Mouse (Mus musculus): ENCODE results near the gene Cdc34b. TPM values are rescaled to one million over a fixed set of nuclear protein-coding genes. Genes with fewer than 3 reads are reported as not detected.

The Cdc34b gene
- polyA plus RNA-seq, 2 experiments: 0.08 TPM; not detected in 1

GRCm38 (mm10) chr11:94760799-94761198, 19.2 kb downstream of the Cdc34b start:
- H3K4me2 ChIP-seq (replicated peaks; ENCODE audit: low read depth, low read length, severe bottlenecking): no peak overlapping the region
- H3K4me1 ChIP-seq (ENCODE audit: control insufficient read depth, insufficient read depth, low read length): no peaks in the 10 kb centered on the region
- DNase-seq (ENCODE audit: low spot score) (no peak), ATAC-seq (ENCODE audit: low FRiP score, low read depth) (no peak)
- no peak overlapping the region for H3K27ac ChIP-seq (replicated peaks; ENCODE audit: low read depth, low read length)
- no peak overlapping the region for H3K9ac ChIP-seq (ENCODE audit: low read depth, low read length, severe bottlenecking)
- no peaks in the 10 kb centered on the region for H3K27me3 ChIP-seq (ENCODE audit: control insufficient read depth, insufficient read depth, low read length)
- no peaks in the 10 kb centered on the region for H3K9me3 ChIP-seq (ENCODE audit: control insufficient read depth, low read length)
- H3K4me3 ChIP-seq (replicated peaks; ENCODE audit: low read length): no peak overlapping the region
- WGBS: 71% methylated on average over 7 of the region's 7 CpGs
- H3K36me3 ChIP-seq (ENCODE audit: control insufficient read depth, insufficient read depth, low read length): no peaks in the 10 kb centered on the region
- no peak for TF ChIP-seq POLR2A (IDR thresholded peaks at IDR 0.05; ENCODE audit: borderline replicate concordance, extremely low read depth, insufficient read depth, insufficient read length)

DNA sequence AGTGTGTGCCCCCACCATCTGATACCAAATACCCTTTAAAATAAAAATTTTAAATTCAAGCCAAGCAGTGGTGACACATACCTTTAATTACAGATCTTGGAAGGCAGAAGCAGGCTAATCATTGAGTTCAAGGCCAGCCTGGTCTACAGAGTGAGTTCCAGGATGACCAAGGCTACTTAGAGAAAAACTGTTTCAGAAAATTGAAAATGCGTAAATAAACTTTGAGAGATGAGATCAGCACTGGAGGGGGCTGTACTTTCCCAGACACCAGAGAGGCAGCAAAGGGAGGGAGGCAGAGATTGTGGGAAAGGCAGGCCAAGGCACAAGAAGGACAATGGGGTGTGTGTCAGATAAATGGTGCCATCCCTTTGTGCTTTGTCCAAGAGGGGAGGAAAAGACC, 20.7 kb downstream of the Cdc34b start:
- Histone ChIP-seq H3K9ac (ENCODE audit: low read depth, low read length, severe bottlenecking) (no peak overlapping the region), H3K27ac (replicated peaks; ENCODE audit: low read depth, low read length) (no peak overlapping the region), H3K4me2 (replicated peaks; ENCODE audit: low read depth, low read length, severe bottlenecking) (no peak overlapping the region), H3K36me3 (ENCODE audit: control insufficient read depth, insufficient read depth, low read length) (no peaks in the 10 kb centered on the region), H3K4me1 (ENCODE audit: control insufficient read depth, insufficient read depth, low read length) (no peaks in the 10 kb centered on the region), H3K27me3 (ENCODE audit: control insufficient read depth, insufficient read depth, low read length) (no peaks in the 10 kb centered on the region), H3K4me3 (replicated peaks; ENCODE audit: low read length) (no peak overlapping the region), H3K9me3 (ENCODE audit: control insufficient read depth, low read length) (no peaks in the 10 kb centered on the region)
- 86% methylated on average over 1 of the region's 1 CpGs for WGBS
- TF ChIP-seq POLR2A (IDR thresholded peaks at IDR 0.05; ENCODE audit: borderline replicate concordance, extremely low read depth, insufficient read depth, insufficient read length): no peak
- DNase-seq (ENCODE audit: low spot score) (no peak), ATAC-seq (ENCODE audit: low FRiP score, low read depth) (no peak)

GRCm38 (mm10) chr11:94762775-94763174, 21.2 kb downstream of the Cdc34b start:
- no peak for ATAC-seq (ENCODE audit: low FRiP score, low read depth)
- H3K4me1 ChIP-seq (ENCODE audit: control insufficient read depth, insufficient read depth, low read length): no peaks in the 10 kb centered on the region
- H3K4me2 ChIP-seq (replicated peaks; ENCODE audit: low read depth, low read length, severe bottlenecking): no peak overlapping the region
- no peak overlapping the region for H3K4me3 ChIP-seq (replicated peaks; ENCODE audit: low read length)
- WGBS: 28% methylated on average over 6 of the region's 6 CpGs
- H3K27me3 ChIP-seq (ENCODE audit: control insufficient read depth, insufficient read depth, low read length): no peaks in the 10 kb centered on the region
- no peaks in the 10 kb centered on the region for H3K9me3 ChIP-seq (ENCODE audit: control insufficient read depth, low read length)
- no peaks in the 10 kb centered on the region for H3K36me3 ChIP-seq (ENCODE audit: control insufficient read depth, insufficient read depth, low read length)
- no peak overlapping the region for H3K27ac ChIP-seq (replicated peaks; ENCODE audit: low read depth, low read length)
- DNase-seq (ENCODE audit: low spot score): no peak
- H3K9ac ChIP-seq (ENCODE audit: low read depth, low read length, severe bottlenecking): no peak overlapping the region
- no peak for TF ChIP-seq POLR2A (IDR thresholded peaks at IDR 0.05; ENCODE audit: borderline replicate concordance, extremely low read depth, insufficient read depth, insufficient read length)

- no peaks in the 10 kb centered on the region for H3K4me1 ChIP-seq (ENCODE audit: control insufficient read depth, insufficient read depth, low read length)
- 91% methylated on average over 2 of the region's 2 CpGs for WGBS
- TF ChIP-seq POLR2A (IDR thresholded peaks at IDR 0.05; ENCODE audit: borderline replicate concordance, extremely low read depth, insufficient read depth, insufficient read length): no peak
- ATAC-seq (ENCODE audit: low FRiP score, low read depth) (no peak), DNase-seq (ENCODE audit: low spot score) (no peak)
- H3K27me3 ChIP-seq (ENCODE audit: control insufficient read depth, insufficient read depth, low read length): no peaks in the 10 kb centered on the region
- H3K4me2 ChIP-seq (replicated peaks; ENCODE audit: low read depth, low read length, severe bottlenecking): no peak overlapping the region
- H3K9me3 ChIP-seq (ENCODE audit: control insufficient read depth, low read length): no peaks in the 10 kb centered on the region
- H3K36me3 ChIP-seq (ENCODE audit: control insufficient read depth, insufficient read depth, low read length): no peaks in the 10 kb centered on the region
- no peak overlapping the region for H3K27ac ChIP-seq (replicated peaks; ENCODE audit: low read depth, low read length)
- H3K4me3 ChIP-seq (replicated peaks; ENCODE audit: low read length): no peak overlapping the region
- no peak overlapping the region for H3K9ac ChIP-seq (ENCODE audit: low read depth, low read length, severe bottlenecking)
Observed at GRCm38 (mm10) chr11:94767241-94767640, 25.7 kb downstream of the Cdc34b start.

DNA sequence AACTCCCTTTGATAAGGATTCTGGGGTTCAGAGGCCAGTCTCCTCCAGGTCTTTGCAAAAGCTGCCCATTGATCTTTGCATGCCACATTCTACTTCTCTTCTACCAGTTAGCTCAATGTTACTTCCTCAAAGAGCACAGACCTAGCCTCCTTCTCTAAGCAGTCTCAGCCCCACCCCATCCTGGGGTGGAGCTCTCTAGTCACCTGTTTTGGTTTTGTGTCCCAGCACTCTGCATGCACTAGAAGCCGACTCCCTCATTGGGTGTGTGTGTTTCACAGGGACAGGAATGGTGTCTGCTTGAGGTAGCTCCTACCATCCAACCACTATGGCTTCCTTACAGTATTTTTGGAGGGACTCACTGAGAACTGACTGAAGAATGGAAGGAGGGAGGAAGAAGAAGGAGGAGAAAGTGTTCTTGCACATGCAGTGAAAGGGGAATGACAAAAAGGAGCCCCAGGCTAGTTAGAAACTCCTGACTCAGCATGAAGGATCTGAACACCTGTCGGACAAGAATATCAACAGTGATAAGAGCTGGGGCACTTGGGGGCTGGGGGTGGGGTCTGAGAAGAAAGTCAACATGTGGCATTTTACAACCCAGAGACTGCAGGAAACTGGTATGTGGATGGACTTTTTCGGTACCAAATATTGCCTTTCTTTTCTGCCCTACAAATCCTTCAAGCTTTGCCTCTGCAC, 30.9 kb downstream of the Cdc34b start:
- ATAC-seq (ENCODE audit: low FRiP score, low read depth) (no peak), DNase-seq (ENCODE audit: low spot score) (no peak)
- no peaks in the 10 kb centered on the region for H3K9me3 ChIP-seq (ENCODE audit: control insufficient read depth, low read length)
- H3K4me3 ChIP-seq (replicated peaks; ENCODE audit: low read length): no peak overlapping the region
- H3K9ac ChIP-seq (ENCODE audit: low read depth, low read length, severe bottlenecking): no peak overlapping the region
- H3K4me2 ChIP-seq (replicated peaks; ENCODE audit: low read depth, low read length, severe bottlenecking): no peak overlapping the region
- no peaks in the 10 kb centered on the region for H3K27me3 ChIP-seq (ENCODE audit: control insufficient read depth, insufficient read depth, low read length)
- 63% methylated on average over 3 of the region's 3 CpGs for WGBS
- no peaks in the 10 kb centered on the region for H3K4me1 ChIP-seq (ENCODE audit: control insufficient read depth, insufficient read depth, low read length)
- no peaks in the 10 kb centered on the region for H3K36me3 ChIP-seq (ENCODE audit: control insufficient read depth, insufficient read depth, low read length)
- H3K27ac ChIP-seq (replicated peaks; ENCODE audit: low read depth, low read length): no peak overlapping the region
- TF ChIP-seq POLR2A (IDR thresholded peaks at IDR 0.05; ENCODE audit: borderline replicate concordance, extremely low read depth, insufficient read depth, insufficient read length): no peak

Measured in limb, embryonic 14.5 days (tissue).